Mouse (Mus musculus): ENCODE results near the gene Arhgap35.
"Not testable (repeated sequence)": the region's sequence is repeated elsewhere in the genome, so short reads cannot be mapped to it uniquely, and the experiment has no call there.

Arhgap35 gene

GRCm38 (mm10) chr7:16614888-16615715 is at the start of gene Arhgap35:
Gene Arhgap35, minus strand, starts transcription at chr7:16614993.
- DNase-seq (ENCODE audit: low spot score) = peak; percentile 99

GRCm38 (mm10) chr7:16644260-16644659 is 29.5 kb upstream of the Arhgap35 start:
- no peak for DNase-seq (ENCODE audit: low spot score)

GRCm38 (mm10) chr7:16643106-16643505 is 28.3 kb upstream of the Arhgap35 start:
- not testable (repeated sequence) for DNase-seq (ENCODE audit: low spot score)

GRCm38 (mm10) chr7:16639028-16639427 is 24.2 kb upstream of the Arhgap35 start:
- peak; percentile 76 for DNase-seq (ENCODE audit: low spot score)

- no peak for DNase-seq (ENCODE audit: low spot score)
These were observed 20.3 kb upstream of the Arhgap35 start for GRCm38 (mm10) chr7:16635116-16635515.

GRCm38 (mm10) chr7:16633913-16634312 is 19.1 kb upstream of the Arhgap35 start:
- DNase-seq (ENCODE audit: low spot score) = not testable (repeated sequence)

- DNase-seq (ENCODE audit: low spot score) = no peak
These were observed 17.1 kb upstream of the Arhgap35 start for GRCm38 (mm10) chr7:16631932-16632331.

- DNase-seq (ENCODE audit: low spot score) = no peak
These were observed 16.2 kb upstream of the Arhgap35 start for GRCm38 (mm10) chr7:16631025-16631424.

- no peak for DNase-seq (ENCODE audit: low spot score)
These were observed 15.0 kb upstream of the Arhgap35 start for GRCm38 (mm10) chr7:16629598-16630296.

- DNase-seq (ENCODE audit: low spot score) = no peak
These were observed 13.4 kb upstream of the Arhgap35 start for GRCm38 (mm10) chr7:16628096-16628771.

GRCm38 (mm10) chr7:16623687-16624086 is 8.9 kb upstream of the Arhgap35 start:
- DNase-seq (ENCODE audit: low spot score) = no peak

GRCm38 (mm10) chr7:16623131-16623530 is 8.3 kb upstream of the Arhgap35 start:
- no peak for DNase-seq (ENCODE audit: low spot score)

- no peak for DNase-seq (ENCODE audit: low spot score)
These were observed 6.4 kb upstream of the Arhgap35 start for GRCm38 (mm10) chr7:16621066-16621622.

GRCm38 (mm10) chr7:16618661-16619211 is 3.9 kb upstream of the Arhgap35 start:
- no peak for DNase-seq (ENCODE audit: low spot score)

- DNase-seq (ENCODE audit: low spot score) = no peak
These were observed 2.3 kb upstream of the Arhgap35 start for GRCm38 (mm10) chr7:16617045-16617444.

- DNase-seq (ENCODE audit: low spot score) = peak; percentile 61
These were observed 464 bp downstream of the Arhgap35 start for GRCm38 (mm10) chr7:16614171-16614887.

GRCm38 (mm10) chr7:16613461-16614170 is 1.2 kb downstream of the Arhgap35 start:
- DNase-seq (ENCODE audit: low spot score) = no peak

GRCm38 (mm10) chr7:16610345-16610744 is 4.4 kb downstream of the Arhgap35 start:
- DNase-seq (ENCODE audit: low spot score) = no peak

- no peak for DNase-seq (ENCODE audit: low spot score)
These were observed 5.8 kb downstream of the Arhgap35 start for GRCm38 (mm10) chr7:16608961-16609360.

GRCm38 (mm10) chr7:16608046-16608445 is 6.7 kb downstream of the Arhgap35 start:
- no peak for DNase-seq (ENCODE audit: low spot score)

GRCm38 (mm10) chr7:16606808-16607207 is 8.0 kb downstream of the Arhgap35 start:
- DNase-seq (ENCODE audit: low spot score) = not testable (repeated sequence)

All from ovary, adult 18-20 months (tissue).